Mouse (Mus musculus) hindbrain, embryonic 13.5 days (tissue): ENCODE data around the gene Wdr45. TPM values are rescaled to one million over a fixed set of nuclear protein-coding genes. Genes with fewer than 3 reads are reported as not detected.

Experiments
- ATAC-seq: fragments of 200-750 bp; cut with Nextera tagmentation; 2 replicates; pipeline ENCODE4 v1.8.0; 2017; ENCODE audit warnings: moderate TSS enrichment; ENCODE audit not compliant: low FRiP score
- H3K27ac ChIP-seq: fragments of 300-500 bp; sonication (generic); 2 replicates; pipeline ENCODE4 v1.5.1; 2015; ENCODE audit warnings: inconsistent platforms, mild to moderate bottlenecking, moderate library complexity
- H3K27me3 ChIP-seq: fragments of 300-500 bp; sonication (generic); 2 replicates; pipeline ENCODE4 v1.6.1; 2015; ENCODE audit warnings: mild to moderate bottlenecking, inconsistent platforms
- H3K36me3 ChIP-seq: fragments of 300-500 bp; sonication (generic); 2 replicates; pipeline ENCODE4 v1.6.1; 2015; ENCODE audit warnings: mild to moderate bottlenecking, inconsistent platforms
- H3K4me1 ChIP-seq: fragments of 300-500 bp; sonication (generic); replicated peaks from 2 replicates; pipeline ENCODE4 v1.6.1; 2015; ENCODE audit warnings: inconsistent platforms
- H3K4me2 ChIP-seq: fragments of 300-500 bp; sonication (generic); 2 replicates; pipeline ENCODE4 v1.6.1; 2015; ENCODE audit warnings: inconsistent platforms, mild to moderate bottlenecking, moderate library complexity
- H3K4me3 ChIP-seq: fragments of 300-500 bp; sonication (generic); 2 replicates; pipeline ENCODE4 v1.5.1; 2015; ENCODE audit warnings: mild to moderate bottlenecking, inconsistent platforms
- H3K9ac ChIP-seq: fragments of 300-500 bp; sonication (generic); 2 replicates; pipeline ENCODE4 v1.6.1; 2015; ENCODE audit warnings: mild to moderate bottlenecking, inconsistent platforms
- H3K9me3 ChIP-seq: fragments of 300-500 bp; sonication (generic); 2 replicates; pipeline ENCODE4 v1.6.1; 2016; ENCODE audit warnings: inconsistent platforms
- WGBS: fragments of 180-500 bp; shearing (Covaris S2); methylation state at CpG from one replicate; pipeline ENCODE4 v1.1.7; 2015; 5-methylcytosine and 5-hydroxymethylcytosine counted together
- polyA plus RNA-seq: library from polyadenylated mRNA; unstranded; fragments of >200 nt; fragmentation: Nextera tagmentation; extraction: Ambion mirVana; gene quantifications from 2 replicates; pipeline ENCODE4 v1.2.1, GENCODE M21; 2015

The Wdr45 gene
- polyA plus RNA-seq, 1 experiment from 2014 or later = 32.2 TPM

- Histone ChIP-seq H3K36me3 (peaks cover 21% of the 10 kb centered on the region), H3K4me2 (peak overlapping the region; percentile 67), H3K27ac (no peak overlapping the region), H3K4me1 (peaks cover 7% of the 10 kb centered on the region), H3K9ac (peak overlapping the region; percentile 70), H3K9me3 (no peaks in the 10 kb centered on the region), H3K4me3 (peak overlapping the region; percentile 54), H3K27me3 (no peaks in the 10 kb centered on the region)
- ATAC-seq = no peak
- 31% methylated on average over 4 of the region's 4 CpGs for WGBS
Measured at GRCm38 (mm10) chrX:7722691-7723090, 8.6 kb downstream of the Wdr45 start.

GRCm38 (mm10) chrX:7724135-7724534 lies 10.0 kb downstream of the Wdr45 start:
- Histone ChIP-seq H3K4me3 (no peak overlapping the region), H3K27ac (no peak overlapping the region), H3K27me3 (no peaks in the 10 kb centered on the region), H3K36me3 (peaks cover 21% of the 10 kb centered on the region), H3K9me3 (no peaks in the 10 kb centered on the region), H3K4me2 (no peak overlapping the region), H3K4me1 (peaks cover 12% of the 10 kb centered on the region), H3K9ac (no peak overlapping the region)
- WGBS = 89% methylated on average over 7 of the region's 7 CpGs
- ATAC-seq = no peak

- Histone ChIP-seq H3K36me3 (peaks cover 21% of the 10 kb centered on the region), H3K9me3 (no peaks in the 10 kb centered on the region), H3K27me3 (no peaks in the 10 kb centered on the region), H3K4me1 (peaks cover 18% of the 10 kb centered on the region), H3K4me3 (no peak overlapping the region), H3K4me2 (no peak overlapping the region), H3K9ac (no peak overlapping the region), H3K27ac (no peak overlapping the region)
- WGBS = 84% methylated on average over 12 of the region's 12 CpGs
- ATAC-seq = no peak
Measured at GRCm38 (mm10) chrX:7725841-7726240, 11.7 kb downstream of the Wdr45 start.

GRCm38 (mm10) chrX:7727176-7727575 lies 13.0 kb downstream of the Wdr45 start:
- Histone ChIP-seq H3K9me3 (no peaks in the 10 kb centered on the region), H3K4me1 (peaks cover 18% of the 10 kb centered on the region), H3K36me3 (peaks cover 21% of the 10 kb centered on the region), H3K4me3 (no peak overlapping the region), H3K27ac (no peak overlapping the region), H3K9ac (no peak overlapping the region), H3K4me2 (no peak overlapping the region), H3K27me3 (no peaks in the 10 kb centered on the region)
- WGBS = 92% methylated on average over 13 of the region's 13 CpGs
- ATAC-seq = no peak

- Histone ChIP-seq H3K4me2 (peak within 1 kb of the TSS; percentile 59), H3K36me3 (peaks cover 21% of the 10 kb centered on the region), H3K9me3 (no peaks in the 10 kb centered on the region), H3K9ac (peak within 1 kb of the TSS; percentile 70), H3K27ac (peak within 1 kb of the TSS; percentile 85), H3K4me3 (peak within 1 kb of the TSS; percentile 45), H3K27me3 (no peaks in the 10 kb centered on the region), H3K4me1 (peaks cover 12% of the 10 kb centered on the region)
- peak; percentile 95 for ATAC-seq
- 8% methylated on average over 42 of the region's 42 CpGs for WGBS
Measured at GRCm38 (mm10) chrX:7728215-7728921, 14.2 kb downstream of the Wdr45 start, which contains the start of gene Praf2. Gene Praf2 (plus strand): TSS chrX:7728439.

- no peak for ATAC-seq
Measured at GRCm38 (mm10) chrX:7728922-7729265, 14.8 kb downstream of the Wdr45 start.

GRCm38 (mm10) chrX:7733571-7734156 lies 19.5 kb downstream of the Wdr45 start:
- ATAC-seq = no peak
- 31% methylated on average over 26 of the region's 26 CpGs for WGBS
- no peak overlapping the region for H3K4me2 ChIP-seq

More at GRCm38 (mm10) chrX:7728922-7729265, 14.8 kb downstream of the Wdr45 start:
- Histone ChIP-seq H3K4me3 (peak overlapping the region; percentile 45), H3K27me3 (no peaks in the 10 kb centered on the region), H3K9ac (peak overlapping the region; percentile 70), H3K9me3 (no peaks in the 10 kb centered on the region), H3K4me2 (peak overlapping the region; percentile 59), H3K27ac (peak overlapping the region; percentile 85), H3K4me1 (peaks cover 12% of the 10 kb centered on the region), H3K36me3 (peaks cover 20% of the 10 kb centered on the region)
- WGBS = 21% methylated on average over 4 of the region's 4 CpGs

GRCm38 (mm10) chrX:7739336-7740081 lies 25.4 kb downstream of the Wdr45 start:
- Histone ChIP-seq H3K4me2 (no peak overlapping the region), H3K27me3 (no peaks in the 10 kb centered on the region), H3K9ac (no peak overlapping the region), H3K9me3 (no peaks in the 10 kb centered on the region), H3K36me3 (peaks cover 22% of the 10 kb centered on the region), H3K27ac (no peak overlapping the region), H3K4me1 (no peaks in the 10 kb centered on the region), H3K4me3 (no peak overlapping the region)
- WGBS = 75% methylated on average over 14 of the region's 14 CpGs
- ATAC-seq = no peak

More at GRCm38 (mm10) chrX:7733571-7734156, 19.5 kb downstream of the Wdr45 start:
- H3K4me1 ChIP-seq = peaks cover 9% of the 10 kb centered on the region
- no peak overlapping the region for H3K9ac ChIP-seq
- H3K27ac ChIP-seq = no peak overlapping the region
- no peak overlapping the region for H3K4me3 ChIP-seq
- H3K36me3 ChIP-seq = peaks cover 22% of the 10 kb centered on the region
- H3K27me3 ChIP-seq = no peaks in the 10 kb centered on the region
- H3K9me3 ChIP-seq = no peaks in the 10 kb centered on the region

- no peaks in the 10 kb centered on the region for H3K27me3 ChIP-seq
- no peaks in the 10 kb centered on the region for H3K4me1 ChIP-seq
- no peak overlapping the region for H3K4me3 ChIP-seq
- no peaks in the 10 kb centered on the region for H3K9me3 ChIP-seq
- no peak overlapping the region for H3K27ac ChIP-seq
- H3K4me2 ChIP-seq = no peak overlapping the region
- 70% methylated on average over 10 of the region's 10 CpGs for WGBS
- ATAC-seq = no peak
- H3K36me3 ChIP-seq = peaks cover 18% of the 10 kb centered on the region
- no peak overlapping the region for H3K9ac ChIP-seq
Measured at GRCm38 (mm10) chrX:7740082-7740819, 26.1 kb downstream of the Wdr45 start.

GRCm38 (mm10) chrX:7741103-7741502 lies 27.0 kb downstream of the Wdr45 start:
- 82% methylated on average over 5 of the region's 5 CpGs for WGBS
- no peaks in the 10 kb centered on the region for H3K27me3 ChIP-seq
- no peaks in the 10 kb centered on the region for H3K4me1 ChIP-seq
- peaks cover 12% of the 10 kb centered on the region for H3K36me3 ChIP-seq
- no peak overlapping the region for H3K27ac ChIP-seq
- H3K9me3 ChIP-seq = no peaks in the 10 kb centered on the region
- no peak overlapping the region for H3K9ac ChIP-seq
- no peak for ATAC-seq
- no peak overlapping the region for H3K4me2 ChIP-seq
- H3K4me3 ChIP-seq = no peak overlapping the region

- no peaks in the 10 kb centered on the region for H3K36me3 ChIP-seq
- 58% methylated on average over 5 of the region's 5 CpGs for WGBS
- no peaks in the 10 kb centered on the region; the same call in 1 of the 2 replicates for H3K4me1 ChIP-seq
- H3K4me2 ChIP-seq = no peak overlapping the region
- H3K27me3 ChIP-seq = no peaks in the 10 kb centered on the region
- no peak overlapping the region for H3K4me3 ChIP-seq
- H3K27ac ChIP-seq = no peak overlapping the region
- ATAC-seq = no peak
- H3K9me3 ChIP-seq = no peaks in the 10 kb centered on the region
- no peak overlapping the region for H3K9ac ChIP-seq
Measured at GRCm38 (mm10) chrX:7743470-7743869, 29.3 kb downstream of the Wdr45 start.

- no peak overlapping the region for H3K4me2 ChIP-seq
- WGBS = 94% methylated on average over 1 of the region's 1 CpGs
- H3K9ac ChIP-seq = no peak overlapping the region
- no peak overlapping the region for H3K27ac ChIP-seq
- no peak overlapping the region for H3K4me3 ChIP-seq
- no peak for ATAC-seq
- H3K9me3 ChIP-seq = no peaks in the 10 kb centered on the region
- H3K4me1 ChIP-seq = peaks cover 9% of the 10 kb centered on the region
- H3K27me3 ChIP-seq = no peaks in the 10 kb centered on the region
- H3K36me3 ChIP-seq = no peaks in the 10 kb centered on the region
Measured at GRCm38 (mm10) chrX:7744940-7745339, 30.8 kb downstream of the Wdr45 start.
